Mouse (Mus musculus): ENCODE measurements around the gene Gas2.

Gene Gas2

DNA sequence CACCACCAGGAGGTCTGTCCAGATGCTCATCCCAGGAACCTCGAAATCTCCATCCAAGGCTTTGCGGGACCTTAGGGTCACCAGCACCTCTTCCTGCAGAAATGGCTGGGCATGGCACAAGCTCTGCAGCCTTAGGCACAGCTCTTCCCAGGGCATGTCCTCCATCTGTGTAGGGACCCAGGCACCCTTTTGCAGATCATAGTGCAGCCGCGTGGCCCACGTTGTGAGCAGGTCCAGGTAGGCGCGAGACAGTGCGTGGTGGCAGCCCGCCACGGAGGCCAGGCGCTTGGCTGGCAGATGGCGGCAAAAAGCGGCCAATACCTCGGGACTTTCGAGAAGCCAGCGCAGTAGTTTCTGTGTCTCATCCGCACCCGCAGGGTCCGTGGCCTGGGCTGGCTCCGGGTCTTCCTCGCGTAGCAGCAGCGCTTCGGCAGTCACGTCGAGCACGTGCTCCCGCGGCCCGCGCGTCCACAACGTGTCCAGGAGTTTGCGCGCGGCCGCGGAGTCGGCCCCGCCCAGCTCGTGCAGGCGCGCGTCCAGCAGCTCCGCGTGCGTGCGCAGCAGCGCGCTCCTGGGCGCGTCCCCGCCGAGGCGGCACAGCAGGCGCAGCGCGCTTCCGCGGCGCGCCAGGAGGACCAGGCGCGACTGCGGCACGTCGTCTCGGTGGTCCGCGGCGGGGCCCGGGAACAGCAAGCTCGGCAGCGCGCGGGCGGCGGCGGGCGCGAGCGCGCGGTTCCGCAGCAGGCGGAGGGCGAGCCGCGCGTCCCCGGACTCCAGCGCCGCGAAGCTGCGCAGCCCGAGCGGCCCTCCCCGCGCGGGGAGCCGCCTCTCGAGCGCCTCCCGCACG lies at the start of gene Gas2:
Gene Gas2 (plus strand): TSS at position 766 of the 847 bp plus-strand sequence.
- peak; percentile 85 for DNase-seq (ENCODE audit: low spot score)

DNA sequence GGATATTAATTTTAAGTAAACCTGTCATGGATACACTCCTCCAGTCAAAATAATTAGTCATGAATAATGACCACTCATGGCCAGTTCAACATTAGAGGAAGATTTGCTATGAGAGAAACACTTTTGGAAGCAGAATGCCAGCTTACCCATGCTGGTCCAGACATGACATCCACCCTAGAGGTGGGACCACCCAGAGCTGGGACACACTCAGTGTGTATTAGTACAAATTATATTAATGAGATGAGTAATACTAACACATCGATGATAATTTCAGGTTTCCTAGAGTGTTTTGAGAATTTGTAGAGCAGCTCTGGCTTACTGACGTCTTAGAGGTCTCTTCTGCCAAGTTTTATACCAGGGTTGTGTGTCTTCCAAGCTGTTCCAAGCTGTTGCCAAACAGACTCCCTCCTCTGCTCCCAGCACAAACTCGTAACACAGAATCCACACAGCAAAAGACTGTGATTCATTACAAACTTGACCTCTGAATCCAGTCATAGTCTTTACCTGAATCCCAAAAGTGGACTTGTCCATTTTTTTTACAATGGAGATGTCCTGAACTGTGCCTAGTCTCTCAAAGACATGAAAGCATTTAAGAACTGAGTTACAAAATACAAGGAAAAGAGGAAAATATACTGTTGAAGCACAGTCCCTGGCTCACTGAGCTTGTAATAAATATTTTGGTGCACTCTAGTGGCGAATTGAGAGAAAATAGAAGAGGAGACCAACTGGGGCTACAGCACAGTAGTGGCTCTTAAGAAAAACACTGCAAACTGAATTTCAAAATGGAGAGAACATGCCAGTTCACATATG lies 46.1 kb upstream of the Gas2 start:
- no peak for DNase-seq (ENCODE audit: low spot score)

DNA sequence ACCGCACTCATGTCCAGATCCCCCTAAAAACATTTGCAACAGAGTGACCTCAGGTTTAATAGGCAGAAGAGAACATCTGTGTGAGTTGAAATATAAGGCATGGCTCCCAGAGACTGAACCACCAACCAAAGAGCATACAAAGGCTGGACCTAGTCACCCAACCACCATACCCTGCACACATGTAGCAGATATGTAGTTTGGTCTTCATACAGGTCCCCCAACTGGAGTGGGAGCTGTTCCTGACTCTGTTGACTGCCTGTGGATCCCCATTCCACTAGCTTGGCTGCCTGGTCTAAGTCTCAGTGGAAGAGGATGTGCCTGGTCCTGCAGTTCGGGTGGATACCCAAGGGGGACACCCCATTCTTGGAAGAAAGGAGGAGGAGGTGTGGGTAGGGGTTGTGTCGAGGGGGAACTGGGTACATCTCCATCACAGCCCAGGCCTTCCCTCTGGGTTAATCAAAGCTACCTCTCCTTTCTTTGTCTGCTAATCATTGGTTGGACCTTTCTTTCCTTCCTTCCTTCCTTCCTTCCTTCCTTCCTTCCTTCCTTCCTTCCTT lies 45.5 kb upstream of the Gas2 start:
- DNase-seq (ENCODE audit: low spot score), result no peak

GRCm38 (mm10) chr7:51818251-51818974 lies 43.4 kb upstream of the Gas2 start:
- DNase-seq (ENCODE audit: low spot score), result no peak

GRCm38 (mm10) chr7:51819891-51820290 lies 41.9 kb upstream of the Gas2 start:
- no peak for DNase-seq (ENCODE audit: low spot score)

GRCm38 (mm10) chr7:51821467-51821866 lies 40.3 kb upstream of the Gas2 start:
- DNase-seq (ENCODE audit: low spot score), result no peak

DNA sequence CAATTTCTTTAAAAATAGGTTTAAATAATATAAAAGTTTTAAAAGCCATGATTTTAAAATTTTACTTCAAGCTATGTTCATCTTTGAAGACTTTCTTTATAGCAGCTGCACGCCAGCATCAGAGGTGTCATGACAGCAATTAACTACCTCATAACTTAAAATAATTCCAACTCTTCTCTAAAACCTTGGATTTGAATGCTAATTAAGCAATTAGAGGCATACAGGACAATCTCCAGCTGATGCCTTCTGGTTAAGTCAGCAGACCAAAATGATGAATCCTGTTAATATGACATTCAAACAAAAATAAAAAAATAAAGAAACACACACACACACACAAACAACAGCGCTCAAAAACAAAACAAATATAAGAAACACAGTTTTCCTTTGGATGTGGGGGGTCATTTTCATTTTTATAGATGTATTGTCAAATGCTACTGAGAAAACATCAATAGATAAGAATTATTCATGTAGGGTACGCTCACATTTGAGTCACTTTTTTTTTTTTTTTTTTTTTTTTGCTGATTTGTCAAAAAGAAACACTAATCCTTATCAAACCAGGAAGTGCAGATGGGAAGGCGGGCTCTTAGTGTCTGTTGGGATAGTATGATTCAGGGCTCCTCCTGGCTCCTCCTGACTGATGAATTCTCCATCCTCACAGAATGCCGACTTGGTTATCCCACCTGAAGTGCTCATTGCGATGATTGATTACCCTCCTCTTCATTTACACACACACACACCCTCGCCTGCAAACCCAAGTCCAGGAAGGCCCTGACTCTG lies 38.1 kb upstream of the Gas2 start:
- DNase-seq (ENCODE audit: low spot score), result no peak

GRCm38 (mm10) chr7:51831917-51832316 lies 29.9 kb upstream of the Gas2 start:
- DNase-seq (ENCODE audit: low spot score), result no peak

DNA sequence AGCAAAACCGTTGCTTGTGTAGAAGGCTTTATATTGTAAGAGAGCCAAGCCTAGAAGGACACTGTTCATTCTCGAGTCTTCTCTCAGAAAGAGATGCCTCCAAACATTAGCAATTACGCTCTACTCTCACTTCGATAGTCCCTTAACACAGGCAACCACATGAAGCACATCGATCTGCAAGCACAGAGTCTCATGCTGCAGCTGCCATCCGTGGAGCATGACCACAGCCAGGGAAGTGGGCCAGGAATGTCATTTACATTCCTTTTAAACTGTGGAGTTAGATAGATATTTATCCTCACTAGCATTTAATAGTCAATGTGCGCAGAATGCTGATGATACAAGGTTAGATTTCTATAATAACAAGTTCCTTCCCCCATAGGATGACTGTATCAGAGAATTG lies 21.3 kb upstream of the Gas2 start:
- no peak for DNase-seq (ENCODE audit: low spot score)

DNA sequence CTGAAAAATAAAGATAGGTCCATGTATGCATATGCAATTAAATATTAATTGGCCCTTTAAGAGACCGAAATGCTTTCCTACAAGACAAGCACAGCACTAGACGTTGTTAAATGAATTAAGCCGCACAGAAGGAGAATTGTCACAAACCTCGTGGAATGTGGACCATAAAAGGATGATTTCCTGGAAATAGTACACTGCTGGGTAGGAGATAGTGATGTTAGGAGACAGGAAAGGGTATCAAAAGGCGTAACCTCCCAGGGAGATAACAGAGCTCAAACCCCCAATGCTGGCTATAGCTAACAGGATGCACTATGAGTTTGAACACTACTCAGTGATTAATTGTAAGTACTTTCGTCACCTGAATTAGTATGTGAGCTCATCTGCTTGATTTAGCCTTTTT lies 10.9 kb upstream of the Gas2 start:
- no peak for DNase-seq (ENCODE audit: low spot score)

DNA sequence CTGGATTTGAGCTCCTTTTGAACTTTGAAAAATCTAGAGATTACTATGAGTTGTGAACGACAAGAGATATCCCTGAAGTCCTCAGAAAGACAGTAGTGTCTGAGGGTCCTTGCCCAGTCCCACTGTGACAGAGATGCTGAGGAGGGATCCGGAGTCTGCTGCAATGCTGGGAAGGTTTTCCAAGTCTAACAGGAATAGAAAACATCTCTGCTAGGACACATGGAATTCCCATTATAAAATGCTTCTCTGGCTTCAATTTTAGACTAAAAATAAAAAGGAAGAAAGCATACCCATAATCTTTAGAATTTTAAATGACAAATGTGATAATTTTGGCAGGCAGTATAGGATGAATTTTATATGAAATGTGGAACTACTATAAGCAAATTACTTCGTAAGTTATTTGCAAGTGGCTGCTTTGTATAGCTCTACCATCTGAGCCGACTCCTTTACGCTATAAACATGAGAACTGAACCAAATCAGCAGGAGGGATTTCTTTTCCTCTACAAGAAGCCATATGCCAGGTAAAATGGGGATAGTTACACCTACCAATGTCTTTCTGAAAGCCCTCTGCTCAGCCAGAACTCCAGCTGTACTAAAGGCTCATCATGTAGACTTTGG lies 9.8 kb upstream of the Gas2 start:
- no peak for DNase-seq (ENCODE audit: low spot score)

- peak; percentile 96 for DNase-seq (ENCODE audit: low spot score)
Observed at GRCm38 (mm10) chr7:51862097-51862492, 280 bp downstream of the Gas2 start, which contains the start of gene Fancf. Gene Fancf, minus strand, starts transcription at chr7:51862267.

DNA sequence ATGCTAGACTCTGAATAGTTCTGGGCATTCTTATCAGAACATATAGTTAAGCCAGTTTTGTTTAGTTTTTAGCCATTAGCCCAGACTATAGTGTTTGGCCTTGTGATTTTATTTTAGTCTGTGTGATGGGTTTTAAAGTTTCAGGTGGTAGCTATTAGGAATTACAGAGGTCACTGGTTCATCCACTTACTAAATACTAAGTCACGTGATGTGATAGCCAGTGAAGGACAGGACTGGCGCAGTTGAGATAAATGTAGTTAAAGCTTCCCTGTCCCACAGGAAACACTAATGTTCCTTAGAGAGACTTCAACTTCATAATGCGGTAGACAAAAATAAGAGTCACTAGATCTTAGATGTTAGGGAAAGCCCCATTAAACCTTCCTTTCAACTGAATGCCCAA lies 1.0 kb downstream of the Gas2 start:
- no peak for DNase-seq (ENCODE audit: low spot score)

GRCm38 (mm10) chr7:51865336-51865735 lies 3.5 kb downstream of the Gas2 start:
- DNase-seq (ENCODE audit: low spot score), result no peak

DNA sequence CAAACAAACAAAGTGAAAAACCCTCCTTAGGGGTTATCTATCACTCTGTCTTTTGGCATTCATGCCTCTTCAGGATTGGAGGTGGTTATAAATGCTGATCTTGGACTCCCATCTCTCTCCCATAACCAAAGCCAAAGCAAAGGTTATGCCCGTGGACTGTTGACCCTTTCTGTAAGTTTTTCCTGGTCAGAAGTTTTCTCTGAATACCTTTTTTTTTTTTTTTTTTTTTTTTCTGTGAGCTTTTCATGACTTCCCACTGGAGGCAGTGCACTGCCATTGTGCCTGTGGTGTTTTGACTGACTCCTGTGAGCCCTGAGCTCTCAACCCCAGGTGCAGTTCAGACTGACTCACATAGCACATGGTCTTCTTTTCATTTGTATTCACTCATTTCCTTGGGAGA lies 6.2 kb downstream of the Gas2 start:
- no peak for DNase-seq (ENCODE audit: low spot score)

GRCm38 (mm10) chr7:51872041-51872440 lies 10.2 kb downstream of the Gas2 start:
- no peak for DNase-seq (ENCODE audit: low spot score)

DNA sequence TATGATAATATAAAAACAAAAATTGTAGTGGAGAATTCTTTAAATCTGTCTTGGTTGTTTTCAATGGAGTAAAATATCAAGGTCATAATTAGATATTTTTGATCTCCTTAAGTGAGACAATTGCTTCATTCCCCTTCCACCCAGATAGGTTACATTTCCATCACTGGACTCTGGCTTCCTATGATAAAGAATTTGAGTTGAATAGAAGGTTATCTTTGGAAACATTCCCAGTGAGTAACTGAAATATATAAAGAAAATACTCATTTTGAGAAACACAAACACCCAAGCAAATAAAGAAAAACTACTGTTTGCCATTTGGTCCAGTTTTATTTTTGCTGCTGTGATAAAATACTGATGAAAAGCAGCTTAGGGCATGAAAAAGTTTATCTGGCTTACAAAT lies 10.8 kb downstream of the Gas2 start:
- DNase-seq (ENCODE audit: low spot score), result no peak

DNA sequence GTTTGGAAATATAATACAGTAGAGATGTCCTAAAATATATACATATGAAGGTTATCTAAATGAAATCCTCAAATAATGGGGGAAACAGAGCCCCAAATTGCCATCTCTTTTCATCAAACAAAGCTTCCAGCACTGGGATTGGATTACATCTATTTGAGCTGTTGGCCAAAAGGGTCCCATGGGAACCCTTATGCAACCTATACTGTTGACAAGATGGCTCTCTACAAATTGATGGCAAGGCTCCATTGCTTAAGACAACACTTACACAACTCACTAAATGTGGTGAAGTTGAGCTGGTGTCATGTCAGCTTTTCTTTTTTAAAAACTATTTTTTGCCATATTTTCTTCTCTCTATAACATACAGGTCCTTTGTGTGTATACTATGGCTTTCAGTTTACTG lies 14.5 kb downstream of the Gas2 start:
- no peak for DNase-seq (ENCODE audit: low spot score)

- no peak for DNase-seq (ENCODE audit: low spot score)
Observed at GRCm38 (mm10) chr7:51878730-51879129, 16.9 kb downstream of the Gas2 start.

- peak; percentile 7 for DNase-seq (ENCODE audit: low spot score)
Observed at GRCm38 (mm10) chr7:51879136-51879723, 17.4 kb downstream of the Gas2 start.

- DNase-seq (ENCODE audit: low spot score), result no peak
Observed at GRCm38 (mm10) chr7:51880121-51880520, 18.3 kb downstream of the Gas2 start.

Measured in spleen, adult 12 weeks (tissue).